Mouse (Mus musculus): ENCODE measurements around the gene Itga6.
"Not testable (repeated sequence)": the region's sequence is repeated elsewhere in the genome, so short reads cannot be mapped to it uniquely, and the experiment has no call there.

The Itga6 gene

DNA sequence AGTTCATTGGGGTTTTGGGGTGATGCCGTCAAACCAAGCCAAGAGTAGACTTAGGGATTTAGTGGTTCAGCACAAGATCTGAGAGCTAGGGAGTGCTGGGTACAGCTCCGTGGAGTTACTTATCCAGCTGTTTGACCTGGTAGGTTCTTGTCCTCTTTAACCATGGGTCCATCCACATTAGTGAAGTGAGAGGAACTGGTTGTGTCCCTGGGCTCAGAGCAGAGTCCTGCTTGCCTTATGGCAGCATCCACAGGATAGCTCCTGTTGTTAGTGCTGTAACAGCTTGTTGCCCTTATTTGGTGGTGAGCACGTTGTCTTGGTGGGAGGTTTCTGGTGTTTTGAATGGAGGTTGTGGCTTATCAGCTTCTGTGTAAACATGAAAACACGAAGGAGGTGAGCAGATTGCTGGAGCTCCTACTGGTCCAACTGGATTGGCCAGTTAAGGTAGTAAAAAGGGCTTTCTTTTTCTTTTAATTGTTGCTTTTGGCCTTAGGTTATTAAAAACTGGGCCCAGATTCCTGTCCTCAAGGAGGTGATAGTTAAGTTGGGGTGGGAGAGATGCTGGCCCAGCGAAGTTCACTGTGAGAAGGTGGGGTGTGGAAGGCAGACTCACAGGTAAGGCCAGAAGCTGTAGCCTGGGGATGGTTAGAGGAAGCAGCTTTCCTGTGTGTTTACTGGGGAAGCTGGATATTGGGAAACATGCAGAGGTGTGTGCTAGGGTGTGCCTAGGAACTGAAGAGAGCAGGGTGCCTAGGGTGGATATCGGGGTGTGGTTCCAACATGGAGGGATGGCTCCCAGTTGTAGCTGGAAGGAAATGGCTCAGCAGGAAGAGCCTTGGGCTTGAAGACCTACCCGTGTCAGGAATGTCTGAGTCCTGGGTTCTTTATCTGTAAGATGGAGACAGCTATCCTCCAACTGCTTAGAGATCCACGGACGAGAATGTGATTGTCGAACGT is 60.5 kb downstream of the Itga6 start:
- no peak for DNase-seq (ENCODE audit: low read depth)

DNA sequence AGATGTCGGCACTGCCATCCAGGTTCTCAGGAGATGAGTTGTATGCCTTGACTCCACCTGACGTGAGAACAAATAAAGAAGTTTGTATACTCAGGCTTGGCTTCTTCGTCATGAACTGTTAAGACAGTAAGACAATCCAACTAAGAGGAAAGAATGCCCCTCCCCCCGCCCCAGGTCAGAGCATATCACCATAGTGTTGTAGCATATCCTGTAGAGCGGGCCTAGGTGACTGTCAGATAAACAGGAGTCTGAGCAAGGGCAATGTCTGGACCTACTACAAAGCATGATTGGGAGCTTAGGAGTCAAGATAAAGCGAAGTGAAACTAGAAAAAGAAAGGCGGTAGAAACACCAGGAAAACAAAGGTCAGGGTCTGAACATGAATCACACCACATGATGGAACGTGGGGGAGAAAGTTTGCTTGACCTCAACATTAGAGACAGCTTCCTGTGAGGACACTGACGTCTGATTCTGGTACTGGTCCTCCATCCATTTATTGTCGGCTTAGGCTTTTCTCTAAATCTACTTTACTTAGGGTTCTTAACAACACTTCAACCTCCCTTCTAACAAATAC is 64.0 kb downstream of the Itga6 start:
- DNase-seq (ENCODE audit: low read depth) = no peak

DNA sequence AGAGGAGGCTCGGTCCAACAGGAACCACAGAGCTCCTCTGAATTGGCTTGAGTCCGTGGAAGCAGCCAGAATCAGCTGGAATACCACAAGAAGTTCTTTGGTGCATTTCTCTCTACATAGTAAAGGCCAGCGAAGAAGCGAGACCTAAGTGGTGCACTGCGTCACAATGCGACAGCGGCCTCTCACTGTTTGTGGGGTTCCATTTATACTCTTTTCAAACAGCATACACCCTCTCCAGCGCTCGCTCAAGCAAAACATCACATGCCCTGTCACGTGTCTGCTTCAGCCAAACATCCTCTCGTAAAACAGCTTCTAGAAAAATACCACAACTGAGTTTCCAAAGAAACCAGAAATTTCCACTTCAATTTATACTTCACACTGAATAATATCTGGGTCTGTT is 64.6 kb downstream of the Itga6 start:
- DNase-seq (ENCODE audit: low read depth) = no peak

DNA sequence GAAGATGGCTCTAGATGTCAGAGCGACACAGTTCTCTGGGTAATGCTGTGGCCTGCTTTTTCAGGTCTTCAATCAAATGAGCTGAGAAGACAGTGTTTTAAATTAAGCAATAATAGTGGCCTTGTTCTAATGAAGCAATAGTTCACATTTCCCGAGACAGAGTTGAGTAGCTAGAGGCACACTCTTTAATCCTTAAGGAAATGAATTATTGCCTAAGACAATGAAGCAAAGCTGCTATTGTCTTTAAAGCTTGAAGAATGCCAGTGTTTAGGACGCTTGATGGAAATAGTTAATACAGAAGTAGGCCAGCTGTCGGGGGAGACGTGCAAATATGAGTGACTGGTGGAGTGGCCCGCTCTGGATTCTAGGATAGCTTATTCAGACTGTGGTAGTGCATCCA is 65.5 kb downstream of the Itga6 start:
- DNase-seq (ENCODE audit: low read depth) = no peak

DNA sequence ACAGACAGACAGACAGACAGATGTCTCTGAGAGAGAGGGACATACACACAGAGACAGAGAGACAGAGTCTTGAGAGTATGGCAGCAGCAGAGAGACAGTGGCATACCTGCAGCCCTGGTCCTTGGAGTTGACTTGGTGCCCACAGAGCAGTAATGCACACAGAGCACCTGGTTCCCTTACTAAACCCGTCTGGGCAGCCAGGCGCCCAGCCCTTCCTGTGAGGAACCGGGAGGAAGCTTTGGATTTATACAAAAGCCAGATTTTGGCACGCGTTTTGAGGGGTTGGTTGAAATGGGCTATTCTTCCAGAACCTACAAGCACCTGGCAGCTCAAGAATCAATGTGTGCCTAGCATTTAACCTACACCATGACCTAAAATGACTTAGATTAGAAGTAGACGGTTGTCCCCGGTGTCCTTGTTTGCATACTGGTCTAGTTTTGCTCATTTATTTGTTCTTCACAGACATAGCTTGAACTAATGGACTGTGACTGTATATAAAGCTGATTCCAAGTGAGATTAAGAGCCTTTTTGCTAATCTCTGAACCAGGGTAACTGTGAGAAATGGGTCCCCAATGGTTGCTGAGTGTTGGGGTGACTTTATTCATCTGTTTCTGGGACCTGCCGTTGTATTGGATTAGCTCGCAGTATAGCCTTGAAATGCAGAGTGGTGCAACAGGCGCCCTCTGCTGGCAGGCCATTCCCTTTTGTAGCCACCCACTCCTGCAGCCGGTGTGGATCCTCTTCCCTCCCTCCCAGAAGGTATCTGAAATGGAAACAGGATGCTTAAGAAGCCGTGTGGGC is 67.0 kb downstream of the Itga6 start:
- peak; percentile 69 for DNase-seq (ENCODE audit: low read depth)

DNA sequence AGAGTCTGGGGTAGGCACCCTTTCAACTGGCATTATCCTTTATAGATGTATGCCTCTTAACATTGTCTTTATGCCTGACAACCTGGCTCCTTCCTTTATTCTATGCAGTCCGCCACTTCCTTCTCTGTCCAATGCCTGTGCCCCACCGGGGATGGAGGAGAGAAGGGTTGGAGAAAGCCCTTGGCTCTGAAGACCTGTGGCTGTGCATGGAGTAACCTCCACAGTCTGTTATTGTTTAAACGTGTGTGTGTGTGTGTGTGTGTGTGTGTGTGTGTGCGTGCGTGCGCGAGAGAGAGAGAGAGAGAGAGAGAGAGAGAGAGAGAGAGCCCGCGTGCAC is 67.6 kb downstream of the Itga6 start:
- DNase-seq (ENCODE audit: low read depth) = no peak

DNA sequence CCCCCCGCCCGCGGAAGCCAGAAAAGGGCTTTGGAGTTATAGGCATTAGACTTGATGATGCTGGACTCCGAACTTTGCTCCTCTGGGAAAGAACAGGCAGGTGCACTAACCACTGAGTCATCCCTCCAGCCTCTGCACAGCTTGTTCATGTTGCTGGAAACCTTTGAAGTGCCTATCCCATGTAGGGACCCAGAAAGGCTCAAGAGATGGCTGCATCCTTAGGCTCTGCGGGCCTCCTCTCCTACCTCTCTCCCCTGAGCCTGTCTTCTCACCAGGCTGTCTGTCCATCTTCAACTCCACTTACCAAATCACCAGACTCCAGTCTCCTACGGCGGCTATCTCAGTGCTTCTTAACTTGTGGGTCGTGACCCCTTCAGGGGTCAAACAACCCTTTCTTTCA is 68.0 kb downstream of the Itga6 start:
- DNase-seq (ENCODE audit: low read depth) = no peak

DNA sequence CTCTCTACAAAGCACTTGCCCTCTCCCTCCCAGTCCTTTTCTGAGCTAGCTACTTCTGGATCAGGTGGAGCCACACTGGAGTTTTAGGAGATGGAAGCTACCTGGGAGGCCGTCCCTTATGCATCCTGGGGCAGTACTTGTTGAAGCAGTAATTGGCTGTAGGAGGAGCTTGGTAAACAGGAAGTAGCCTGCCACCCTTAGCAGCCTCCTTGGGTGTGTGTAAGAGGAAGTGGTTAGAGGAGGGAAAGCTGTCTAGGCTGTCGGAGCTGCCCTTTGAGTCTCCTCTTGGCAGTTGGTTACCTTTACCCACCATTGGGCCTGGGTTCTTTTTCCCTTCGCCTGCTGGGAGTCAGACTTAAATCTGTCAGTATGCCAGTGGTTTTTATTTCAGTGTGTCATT is 68.6 kb downstream of the Itga6 start:
- DNase-seq (ENCODE audit: low read depth) = peak; percentile 60

DNA sequence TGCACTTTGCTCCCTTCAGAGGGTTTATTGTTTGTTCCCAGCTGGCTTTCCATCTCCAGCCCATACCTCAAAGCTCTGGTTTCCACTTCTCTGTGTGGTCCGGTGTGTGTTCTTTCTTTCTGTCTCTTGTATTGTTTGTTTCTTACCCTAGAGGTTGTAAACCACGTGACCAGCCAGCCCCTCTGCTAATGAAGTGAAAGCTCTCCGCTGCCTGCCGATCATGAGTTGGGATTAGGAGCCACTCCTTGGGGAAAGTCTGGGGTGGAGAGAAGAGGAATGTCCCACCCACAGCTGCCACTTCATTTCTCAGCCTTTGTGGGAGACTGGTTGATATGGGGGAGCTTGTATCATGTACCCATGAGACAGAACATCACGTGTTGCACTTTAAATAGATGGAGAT is 69.9 kb downstream of the Itga6 start:
- DNase-seq (ENCODE audit: low read depth) = no peak

DNA sequence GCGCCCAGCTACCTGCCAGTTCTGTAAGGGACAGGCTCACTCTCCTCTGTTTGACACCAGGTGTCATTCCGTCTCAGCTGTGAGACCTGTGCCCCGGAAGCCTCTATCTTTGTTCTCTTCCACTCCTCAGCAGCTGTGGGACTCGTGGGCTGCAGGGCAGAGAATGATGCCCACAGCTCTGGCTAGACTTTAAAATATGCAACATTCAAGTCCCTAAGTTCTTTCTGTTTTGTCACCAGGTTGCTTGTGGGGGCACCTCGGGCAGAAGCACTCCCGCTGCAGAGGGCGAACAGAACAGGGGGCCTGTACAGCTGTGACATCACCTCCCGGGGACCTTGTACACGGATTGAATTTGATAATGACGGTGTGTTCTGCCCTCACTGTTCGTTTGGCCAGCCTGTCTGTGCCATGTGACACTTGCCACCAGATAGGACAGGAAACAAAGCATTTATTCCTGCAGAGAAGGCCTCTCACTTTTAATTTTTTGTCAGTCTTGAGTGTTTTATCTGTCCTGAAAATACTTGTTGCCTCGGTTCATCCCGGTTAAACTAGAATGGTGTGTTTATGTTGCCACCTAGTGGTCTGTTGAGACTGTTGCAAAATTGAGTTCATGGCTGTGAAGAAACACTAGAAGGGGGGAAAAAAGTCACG is 71.1 kb downstream of the Itga6 start:
- DNase-seq (ENCODE audit: low read depth) = peak; percentile 34

DNA sequence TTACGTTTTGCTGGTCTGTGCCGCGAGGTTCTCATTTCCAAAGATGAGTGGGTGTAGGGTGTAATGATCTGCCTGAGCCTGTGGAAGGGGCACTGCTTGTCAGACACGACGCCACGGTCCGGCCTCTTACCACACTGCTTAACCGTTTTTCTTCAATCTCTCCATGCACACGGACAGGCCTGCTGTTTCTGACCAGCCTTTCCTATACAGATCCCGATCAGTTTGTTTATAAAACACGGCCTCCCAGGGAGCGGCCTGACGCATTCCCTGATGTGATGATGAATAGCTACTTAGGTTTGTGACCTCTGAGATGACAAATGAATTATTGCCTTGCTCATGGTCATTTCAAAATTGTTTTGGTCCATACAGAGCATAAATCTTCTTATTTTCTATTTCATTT is 78.7 kb downstream of the Itga6 start:
- no peak for DNase-seq (ENCODE audit: low read depth)

DNA sequence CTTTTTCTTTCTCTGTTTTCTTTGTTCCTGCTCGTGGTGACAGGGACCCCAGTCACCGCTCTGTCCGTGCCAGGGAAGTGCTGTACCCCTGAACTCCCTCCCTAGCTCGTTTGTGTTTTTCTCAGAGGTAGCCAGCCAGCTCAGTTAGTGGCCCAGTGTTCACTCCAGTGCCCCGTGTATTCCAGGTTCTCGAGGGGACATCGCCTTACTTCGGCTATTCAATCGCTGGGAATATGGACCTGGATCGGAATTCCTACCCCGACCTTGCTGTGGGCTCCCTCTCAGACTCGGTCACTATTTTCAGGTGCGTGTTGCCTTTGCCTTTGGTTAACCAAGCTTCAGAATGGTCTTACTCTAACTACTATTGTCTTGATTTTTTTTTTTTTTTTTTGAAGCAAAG is 82.3 kb downstream of the Itga6 start:
- DNase-seq (ENCODE audit: low read depth) = no peak

DNA sequence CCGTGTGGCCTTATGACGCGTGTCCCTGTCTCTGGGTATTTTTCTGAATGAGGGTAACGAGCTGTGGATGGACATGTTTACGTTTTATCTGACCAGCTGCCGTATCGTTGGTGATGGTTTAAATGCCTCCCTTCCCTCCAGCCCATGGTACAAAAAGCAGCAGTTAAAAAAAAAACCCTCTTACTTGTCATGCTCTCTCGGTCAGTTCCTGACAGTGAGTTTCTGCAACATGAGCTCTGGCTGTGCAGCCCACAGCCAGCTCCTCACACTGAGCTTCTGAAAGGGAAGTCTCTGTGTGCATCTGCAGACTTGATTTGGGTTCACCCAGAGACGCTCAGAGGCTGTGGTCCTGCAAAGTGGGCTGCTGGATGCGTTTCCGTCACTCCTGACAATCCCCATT is 83.5 kb downstream of the Itga6 start:
- no peak for DNase-seq (ENCODE audit: low read depth)

DNA sequence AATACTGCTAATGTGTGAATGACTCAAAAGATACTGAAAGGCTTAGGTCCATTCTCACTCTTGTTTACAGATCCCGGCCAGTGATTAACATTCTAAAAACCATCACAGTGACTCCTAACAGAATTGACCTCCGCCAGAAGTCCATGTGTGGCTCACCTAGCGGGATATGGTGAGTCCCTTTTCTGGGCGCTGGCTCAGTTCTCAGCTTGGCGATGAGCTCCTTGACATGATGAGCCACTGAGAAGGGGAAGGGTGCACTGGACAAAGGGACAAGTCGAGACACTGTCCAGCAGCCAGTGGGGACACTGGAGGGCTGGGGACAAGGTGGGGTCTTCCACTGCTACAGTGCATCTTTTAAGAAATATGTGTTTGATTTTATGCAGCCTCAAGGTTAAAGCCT is 88.2 kb downstream of the Itga6 start:
- DNase-seq (ENCODE audit: low read depth) = no peak

DNA sequence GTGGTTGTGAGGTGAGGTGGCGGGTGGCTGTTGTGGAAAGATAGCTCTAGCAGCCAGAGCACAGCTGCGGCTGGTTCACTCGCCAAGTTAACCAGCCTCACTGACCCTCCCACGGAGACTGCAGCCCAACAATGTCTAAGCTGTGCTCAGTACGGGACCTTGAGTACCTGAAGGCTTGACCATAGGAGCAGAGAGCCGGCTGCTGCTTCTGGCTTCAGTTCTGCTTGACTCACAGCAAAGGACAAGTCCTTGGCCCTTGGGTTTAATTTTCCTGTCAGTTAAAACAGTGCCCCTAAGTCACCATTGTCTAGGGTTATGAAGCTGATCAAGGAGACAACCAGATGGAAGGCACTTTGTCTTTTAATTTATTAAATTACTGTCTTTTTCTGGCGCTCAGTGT is 89.0 kb downstream of the Itga6 start:
- DNase-seq (ENCODE audit: low read depth) = no peak

DNA sequence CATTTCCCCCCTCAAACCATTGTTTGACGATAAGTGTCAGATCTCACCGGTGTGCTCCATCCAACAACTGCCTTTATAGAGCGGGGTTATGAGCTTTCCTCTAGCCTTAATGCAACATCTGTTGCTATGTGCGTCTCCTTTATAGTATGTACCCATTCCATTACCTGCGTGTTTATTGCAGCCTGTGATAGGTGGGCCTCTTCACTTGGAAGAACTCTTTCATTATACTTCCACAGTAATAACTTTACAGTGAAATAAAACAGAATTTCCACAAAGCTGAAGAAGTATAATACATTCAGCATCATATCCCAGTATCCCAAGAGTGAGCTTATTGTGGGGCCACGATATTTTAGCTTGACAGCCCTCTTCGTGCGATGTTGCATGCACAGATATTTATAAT is 90.1 kb downstream of the Itga6 start:
- no peak for DNase-seq (ENCODE audit: low read depth)

DNA sequence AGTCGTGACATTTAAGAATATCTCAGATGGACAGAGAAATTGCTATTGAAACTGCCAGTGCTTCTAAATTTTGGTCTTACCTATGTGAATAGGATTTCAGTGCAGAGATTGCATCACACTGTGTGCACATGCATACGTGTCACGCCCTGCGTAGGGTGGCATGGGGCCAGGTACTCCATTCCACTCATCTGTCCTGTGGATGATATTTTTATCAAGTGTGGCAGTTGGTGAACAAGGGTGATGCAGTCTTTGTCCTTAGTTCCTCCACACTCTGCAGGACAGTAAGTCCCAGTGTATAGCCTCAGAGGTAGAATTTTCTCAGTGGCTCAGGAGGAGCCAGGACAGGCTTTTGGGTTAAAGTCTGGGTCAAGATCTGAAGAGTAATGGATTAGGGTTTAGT is 90.8 kb downstream of the Itga6 start:
- no peak for DNase-seq (ENCODE audit: low read depth)

DNA sequence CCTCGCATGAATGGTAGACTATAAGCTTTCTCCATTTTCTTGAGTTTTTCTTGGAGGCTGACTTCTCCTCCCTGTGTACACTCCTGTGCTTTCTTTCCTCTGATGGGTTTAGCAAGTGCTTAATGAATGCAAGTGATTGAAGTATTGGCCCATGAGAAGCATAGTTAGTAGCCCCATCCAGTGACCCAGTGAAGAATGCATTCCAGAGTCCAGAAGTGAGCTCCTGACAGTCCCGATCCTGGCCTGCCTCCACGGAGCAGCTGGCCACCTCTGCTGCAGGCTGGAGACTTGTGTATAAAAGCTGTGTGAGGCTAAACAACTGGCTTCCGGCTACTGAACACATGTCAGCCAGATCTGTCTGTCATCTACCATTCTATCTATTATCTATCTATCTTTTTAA is 91.8 kb downstream of the Itga6 start:
- DNase-seq (ENCODE audit: low read depth) = no peak

DNA sequence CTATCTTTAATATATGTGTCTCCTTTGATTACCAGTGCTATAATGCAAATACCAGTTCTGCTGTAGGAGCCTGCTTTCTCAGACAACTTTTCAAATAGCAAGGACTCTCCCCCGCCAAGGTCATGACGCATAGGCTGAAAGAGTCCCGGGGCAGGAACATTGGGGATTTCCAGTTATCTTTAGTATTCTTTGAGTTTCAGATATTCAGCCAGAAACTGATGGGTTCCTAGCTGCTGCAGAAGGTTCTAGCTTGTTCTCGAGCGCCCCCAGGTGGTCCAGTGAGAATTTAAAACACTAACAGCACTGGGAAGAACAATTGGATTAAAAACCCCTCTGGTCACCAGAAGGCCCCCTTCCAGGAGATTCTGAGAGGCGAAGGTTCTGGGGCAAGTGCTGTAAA is 92.4 kb downstream of the Itga6 start:
- peak; percentile 66 for DNase-seq (ENCODE audit: low read depth)

DNA sequence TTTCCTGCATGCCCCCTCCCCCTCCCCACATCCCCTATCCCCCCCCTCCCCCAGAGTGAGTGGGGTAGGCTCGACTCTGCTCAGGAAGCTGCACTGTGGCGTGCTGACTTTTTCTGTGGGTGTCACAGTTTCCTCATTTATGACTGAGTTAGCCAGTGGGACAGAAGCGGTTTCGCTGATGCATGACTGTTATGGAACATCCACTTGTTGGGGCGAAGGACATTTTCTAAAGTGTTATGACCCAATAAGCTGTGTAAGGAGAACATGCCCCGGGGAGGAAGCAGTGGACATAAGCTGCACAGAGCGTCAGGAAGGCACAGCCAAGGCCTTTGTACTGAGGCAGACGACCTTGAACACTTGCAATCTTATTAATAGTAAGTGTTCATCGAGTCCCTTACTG is 97.9 kb downstream of the Itga6 start:
- no peak for DNase-seq (ENCODE audit: low read depth)

DNA sequence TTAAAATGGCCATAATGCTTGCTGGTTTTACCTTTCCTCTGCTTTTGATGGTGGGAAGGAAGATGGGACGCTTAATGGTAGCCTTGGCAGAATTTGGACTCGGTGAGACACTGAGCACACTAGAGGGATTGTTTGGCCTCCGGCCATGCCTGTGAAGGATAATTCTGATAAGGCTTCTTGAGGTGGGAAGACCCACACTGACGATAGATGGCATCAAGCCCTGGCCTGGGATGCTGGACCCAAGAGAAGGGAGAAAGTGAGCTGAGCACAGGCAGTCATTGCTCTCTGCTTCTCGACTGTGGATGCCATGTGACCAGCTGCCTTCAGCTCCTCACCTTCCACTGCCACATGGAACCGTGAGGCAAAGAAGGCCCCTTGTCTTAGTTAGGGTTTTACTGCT is 99.5 kb downstream of the Itga6 start:
- no peak for DNase-seq (ENCODE audit: low read depth)

DNA sequence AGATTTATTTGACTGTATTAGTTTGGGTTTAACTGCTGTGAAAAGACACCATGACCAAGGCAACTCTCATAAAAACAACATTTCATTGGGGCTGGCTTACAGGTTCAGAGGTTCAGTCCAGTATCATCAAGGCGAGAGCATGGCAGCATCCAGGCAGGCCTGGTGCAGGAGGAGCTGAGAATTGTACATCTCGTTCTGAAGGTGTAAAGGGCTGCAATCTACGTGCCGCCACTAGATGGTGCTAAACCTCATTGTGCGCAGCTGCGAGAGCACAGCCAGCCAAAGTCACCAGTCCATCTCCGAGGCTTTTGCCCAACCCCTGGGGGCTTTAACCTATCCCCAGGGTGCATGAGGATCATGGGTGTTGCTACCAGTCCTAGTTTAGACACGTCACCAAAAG is 106.7 kb downstream of the Itga6 start:
- not testable (repeated sequence) for DNase-seq (ENCODE audit: low read depth)

DNA sequence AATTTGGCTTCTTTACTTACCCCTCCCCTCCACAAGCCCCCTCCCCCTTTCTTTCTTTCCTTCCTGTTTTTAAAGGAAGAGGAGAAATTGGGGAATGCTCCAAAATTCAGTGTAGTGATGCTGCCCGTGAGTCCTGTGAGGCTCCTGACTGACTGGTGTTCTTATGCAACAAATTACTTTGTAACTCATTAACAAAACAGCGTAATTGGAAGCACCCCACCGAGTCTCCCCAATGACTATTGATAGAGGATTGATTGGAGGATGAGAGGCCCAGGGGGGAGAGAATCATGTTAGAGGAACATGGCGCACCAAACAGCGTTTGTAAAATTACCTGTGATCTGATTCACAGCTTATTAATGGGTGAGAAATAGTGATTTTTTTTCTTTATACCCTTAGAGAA is 109.7 kb downstream of the Itga6 start:
- DNase-seq (ENCODE audit: low read depth) = no peak

Measured in c-Kit-positive CD71-negative TER-119-negative erythroid progenitor cells, embryonic 14.5 days (primary cell).